In genomic region chr15:96204187-96204586, GRCm38 (mm10) we compare ENCODE assay signal across 16 mouse cellular contexts.
"Had no signal": no experiment of that assay in that cellular context is flagged by ENCODE, and none has a peak within 500 bp of the region (broad histone marks: within the 10 kb centered on the region; RNA-seq: fewer than 3 reads in every experiment).

No protein-coding gene starts in this region.

- H3K27me3 ChIP-seq: lung, embryonic 15.5 days; megakaryocyte, embryonic 14.5 days; midbrain, embryonic 13.5 days; midbrain, embryonic 15.5 days; neural tube, embryonic 12.5 days; stomach, embryonic 15.5 days had no signal

- H3K36me3 ChIP-seq: lung, embryonic 15.5 days; midbrain, embryonic 13.5 days; midbrain, embryonic 15.5 days; neural tube, embryonic 12.5 days; stomach, embryonic 15.5 days had no signal

- H3K9me3 ChIP-seq: lung, embryonic 15.5 days; megakaryocyte, embryonic 14.5 days; midbrain, embryonic 13.5 days; midbrain, embryonic 15.5 days; neural tube, embryonic 12.5 days; stomach, embryonic 15.5 days had no signal

- H3K4me1 ChIP-seq: lung, embryonic 15.5 days; megakaryocyte, embryonic 14.5 days; midbrain, embryonic 15.5 days; neural tube, embryonic 12.5 days; stomach, embryonic 15.5 days had no signal

- H3K4me3 ChIP-seq: lung, embryonic 15.5 days; megakaryocyte, embryonic 14.5 days; midbrain, embryonic 13.5 days; midbrain, embryonic 15.5 days; neural tube, embryonic 12.5 days; stomach, embryonic 15.5 days had no signal

- H3K27ac ChIP-seq: lung, embryonic 15.5 days; macrophage; midbrain, embryonic 13.5 days; midbrain, embryonic 15.5 days; neural tube, embryonic 12.5 days; stomach, embryonic 15.5 days; stomach, postnatal 0 days had no signal

- H3K4me2 ChIP-seq: lung, embryonic 15.5 days; midbrain, embryonic 11.5 days; midbrain, embryonic 13.5 days; midbrain, embryonic 15.5 days; neural tube, embryonic 12.5 days; stomach, embryonic 15.5 days had no signal

- H3K9ac ChIP-seq: lung, embryonic 15.5 days; midbrain, embryonic 13.5 days; midbrain, embryonic 15.5 days; neural tube, embryonic 12.5 days; stomach, embryonic 15.5 days had no signal

- DNase-seq: lung, adult 2 months; lung, postnatal 14 days; lung, postnatal 36 days; right cerebral cortex, postnatal 14 days; thymus, adult 2 months; thymus, postnatal 25 days; thymus, postnatal 4 days had no signal
